Mouse (Mus musculus) cerebellum, adult 18-20 months (tissue): ENCODE measurements at regions not wholly inside any gene's neighbourhood (a gene's known extent, or its start where the extent isn't known, plus 50 kb on each side); places are given as distances from the start of the nearest gene placed in this dataset.

ENCODE experiments used
- DNase-seq, 2 experiments: peaks; one replicate each; pipeline ENCODE4 v3.0.0; 2021

GRCm38 (mm10) chr2:178542032-178542431 lies 111.7 kb downstream of the Cdh26 start:
- peak; percentile 27 to 45 for DNase-seq

DNA sequence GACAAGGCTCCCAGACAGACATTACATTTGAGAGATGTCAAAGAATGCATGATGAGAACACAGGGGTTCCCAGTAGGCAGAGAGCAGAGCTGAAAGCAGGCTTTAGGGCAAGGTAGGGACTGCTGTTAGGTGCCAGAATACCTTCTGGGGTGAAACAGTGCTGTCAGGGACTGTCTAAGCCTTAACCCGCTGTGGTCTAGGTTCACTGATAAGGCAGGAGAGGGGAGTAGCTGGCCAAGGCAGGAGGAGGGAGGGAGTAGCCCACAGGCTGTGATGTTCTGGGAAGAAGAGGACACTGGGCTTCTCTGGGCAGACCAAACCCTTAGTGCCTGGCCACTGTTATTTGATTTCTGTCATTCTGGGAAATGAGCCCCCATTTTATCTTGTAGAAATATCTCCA lies 114.1 kb downstream of the Cdh26 start:
- no peak for DNase-seq

DNA sequence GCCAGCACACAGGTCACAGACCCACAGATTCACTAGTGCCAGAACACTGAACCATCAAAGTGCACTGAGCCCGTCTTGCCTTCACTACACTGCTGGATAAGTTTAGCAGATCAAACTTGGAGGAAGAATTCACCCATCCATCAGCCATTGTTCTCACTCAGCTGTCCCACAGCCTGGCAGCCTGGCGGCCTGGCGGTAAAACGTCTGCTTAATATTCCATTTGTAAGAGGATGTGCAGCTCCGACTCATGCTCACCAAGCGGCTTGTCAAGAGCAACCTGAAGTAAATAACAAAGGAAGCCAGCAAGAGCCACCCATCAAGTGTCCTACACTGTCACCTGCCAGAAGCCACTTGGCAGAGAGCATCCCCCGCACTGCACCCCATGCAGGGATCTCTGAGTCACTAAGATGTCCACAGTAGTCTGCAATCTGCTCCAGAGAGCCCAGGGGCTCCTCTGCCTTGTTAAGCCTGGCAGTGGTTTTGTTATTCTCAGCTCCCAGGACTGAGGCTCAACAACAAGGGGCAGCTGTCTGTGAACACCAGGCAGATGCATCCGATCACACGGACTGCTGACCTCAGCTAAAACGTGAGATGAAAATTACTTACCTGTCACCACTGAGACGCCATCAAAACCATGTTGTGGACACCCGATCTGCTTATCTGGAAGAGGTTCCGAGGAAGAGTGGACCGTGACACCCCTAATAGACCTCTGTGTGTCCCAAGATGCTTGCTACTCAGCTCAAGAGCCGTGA lies 115.4 kb downstream of the Cdh26 start:
- peak; percentile 26 to 31 for DNase-seq

DNA sequence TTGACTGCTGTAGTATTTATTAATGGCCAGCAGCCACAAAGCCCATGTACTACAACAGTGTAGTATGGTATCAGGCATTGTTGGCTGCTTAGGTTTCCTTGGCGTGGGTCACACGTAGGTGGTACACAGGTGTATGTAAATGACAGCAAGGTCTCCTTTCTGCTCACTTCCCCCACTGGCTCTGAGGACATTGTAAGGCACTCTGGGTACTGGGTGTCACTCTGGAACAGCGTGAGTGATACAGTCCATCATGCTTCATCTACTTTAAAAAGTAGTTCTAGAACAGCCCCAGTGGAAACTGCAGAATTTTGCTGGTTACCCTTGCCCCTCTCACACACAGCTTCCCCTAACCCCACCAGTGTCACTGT lies 116.0 kb downstream of the Cdh26 start:
- no peak for DNase-seq

DNA sequence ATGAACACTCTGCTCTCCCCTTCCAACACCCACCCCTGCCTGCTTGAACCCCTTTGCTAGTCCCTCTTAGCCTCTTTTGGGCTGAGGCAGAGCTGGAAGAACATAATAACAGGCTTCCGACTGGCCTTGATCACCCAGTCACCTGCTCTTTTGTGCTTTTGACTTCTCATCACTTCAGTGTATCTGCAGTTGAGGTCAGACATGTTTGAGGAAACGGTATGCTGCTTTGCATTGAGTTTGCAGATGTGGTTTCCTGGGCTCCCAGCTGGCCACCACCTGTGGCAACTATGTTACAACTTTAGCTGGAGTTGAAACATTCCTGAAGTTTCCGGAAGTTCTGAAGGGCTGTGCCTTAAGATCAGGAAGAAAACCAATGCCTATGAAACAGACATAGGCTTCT lies 116.6 kb downstream of the Cdh26 start:
- DNase-seq, result no peak

- no peak for DNase-seq
Measured at GRCm38 (mm10) chr2:178548937-178549336, 118.6 kb downstream of the Cdh26 start.

DNA sequence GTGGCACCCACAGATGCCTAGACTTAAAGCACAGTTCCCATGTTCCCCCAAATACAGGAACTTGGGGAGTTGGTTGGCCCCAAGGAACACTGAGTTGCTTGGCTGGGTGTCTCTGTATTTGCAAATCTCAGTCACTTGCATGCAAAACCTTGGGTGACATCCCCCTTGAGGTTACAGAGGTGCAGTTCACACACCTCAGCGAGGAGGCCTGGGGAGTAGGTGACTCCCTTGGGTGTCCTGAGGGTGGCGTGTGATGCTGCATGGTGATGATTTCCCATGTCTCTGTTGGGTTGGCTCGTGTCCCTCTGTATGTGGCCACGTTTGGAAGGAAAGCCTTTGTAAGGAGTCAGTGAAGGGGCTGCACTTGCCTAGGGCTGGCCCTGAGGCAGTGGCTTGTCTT lies 123.4 kb downstream of the Cdh26 start:
- DNase-seq, result no peak

GRCm38 (mm10) chr2:178555692-178556340 lies 125.5 kb downstream of the Cdh26 start:
- DNase-seq, result peak; percentile 61 to 64

DNA sequence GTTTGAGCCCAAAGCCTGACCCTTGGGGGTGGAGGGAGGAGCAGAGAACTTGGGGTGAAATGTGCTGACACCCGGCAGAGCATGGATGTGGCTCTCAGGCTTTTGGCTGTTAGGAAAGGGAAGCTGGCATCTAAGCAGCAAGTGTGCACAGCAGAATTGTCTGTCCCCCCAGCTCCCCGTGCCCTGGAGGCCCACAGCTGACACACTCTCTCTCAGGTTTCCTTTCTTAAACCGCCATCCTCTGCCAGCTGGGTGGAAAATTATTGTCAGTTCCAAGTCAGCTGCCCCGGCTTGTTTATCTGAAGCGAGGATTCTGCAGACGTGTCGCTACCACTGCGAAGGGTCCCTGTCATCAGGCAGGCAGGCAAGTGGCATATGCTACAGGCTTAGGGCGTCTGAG lies 127.6 kb downstream of the Cdh26 start:
- DNase-seq, result no peak

- no peak for DNase-seq
Measured at GRCm38 (mm10) chr2:178563287-178563686, 133.0 kb downstream of the Cdh26 start.

DNA sequence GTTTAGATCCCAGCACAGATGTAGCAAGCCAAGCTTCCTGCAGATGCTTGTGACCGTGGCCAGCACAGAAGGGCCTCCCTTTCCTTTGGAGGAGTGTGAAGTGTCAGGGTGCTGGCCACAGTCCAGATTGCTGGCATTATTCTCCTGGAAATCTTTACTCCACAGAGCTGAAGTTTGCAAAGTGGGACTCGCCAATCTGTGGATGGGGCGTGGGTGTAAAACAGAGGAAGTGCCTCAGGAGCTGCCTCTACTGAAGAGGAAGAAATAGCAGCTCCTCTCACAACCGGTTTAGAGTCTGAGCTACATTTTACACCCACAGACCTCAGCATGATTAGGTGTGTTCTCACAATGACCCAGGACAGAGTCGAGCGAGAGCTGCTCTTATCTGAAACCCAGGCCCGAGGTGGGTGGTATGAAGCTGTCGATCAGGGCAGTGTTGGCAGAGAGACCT lies 135.1 kb downstream of the Cdh26 start:
- DNase-seq, result no peak

- DNase-seq, result no peak
Measured at GRCm38 (mm10) chr2:178567493-178567892, 137.2 kb downstream of the Cdh26 start.

- no peak for DNase-seq
Measured at GRCm38 (mm10) chr2:178572301-178572700, 142.0 kb downstream of the Cdh26 start.

GRCm38 (mm10) chr2:178574859-178575258 lies 144.5 kb downstream of the Cdh26 start:
- DNase-seq, result peak; percentile 59 to 72

- DNase-seq, result no peak
Measured at GRCm38 (mm10) chr2:178575403-178575802, 145.1 kb downstream of the Cdh26 start.

DNA sequence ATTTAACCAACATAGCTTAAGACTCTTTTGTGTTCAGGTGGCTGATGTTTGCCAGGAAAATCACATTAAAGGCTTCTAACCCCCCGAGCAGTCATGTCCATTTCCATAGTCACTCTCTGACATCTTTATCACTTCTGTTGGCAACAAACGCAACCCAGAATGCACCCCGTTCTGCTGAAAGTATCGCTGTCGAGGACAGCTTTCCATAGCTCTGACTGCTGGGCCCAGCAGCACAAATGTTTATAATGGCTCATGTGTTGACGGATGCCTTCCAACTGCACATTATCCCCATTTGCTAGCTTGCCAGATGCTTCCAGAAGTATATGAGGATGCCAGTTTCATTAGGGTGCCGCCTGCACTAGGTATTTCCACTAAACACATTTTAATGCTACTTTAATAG lies 145.7 kb downstream of the Cdh26 start:
- DNase-seq, result no peak

GRCm38 (mm10) chr2:178579571-178579970 lies 149.2 kb downstream of the Cdh26 start:
- DNase-seq, result no peak

DNA sequence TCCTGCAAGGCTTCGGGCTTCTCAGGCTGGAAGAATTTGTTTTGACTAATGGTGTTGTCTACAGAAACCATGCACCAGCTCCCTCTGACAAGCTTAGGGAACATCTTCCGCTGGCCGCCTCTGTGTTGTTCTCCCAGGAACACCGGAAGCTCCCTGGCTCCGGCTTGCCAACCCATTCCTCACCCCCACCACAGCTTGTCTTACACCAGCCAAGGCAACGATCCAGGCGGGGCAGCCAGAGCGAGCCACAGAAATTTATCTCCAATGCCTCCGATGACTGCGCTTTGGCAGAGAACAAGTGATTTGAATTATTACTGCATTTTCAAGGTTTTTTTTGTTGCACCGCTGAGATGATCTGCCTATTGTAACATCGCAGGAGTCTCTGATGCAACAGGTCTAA lies 151.0 kb downstream of the Cdh26 start:
- no peak for DNase-seq

DNA sequence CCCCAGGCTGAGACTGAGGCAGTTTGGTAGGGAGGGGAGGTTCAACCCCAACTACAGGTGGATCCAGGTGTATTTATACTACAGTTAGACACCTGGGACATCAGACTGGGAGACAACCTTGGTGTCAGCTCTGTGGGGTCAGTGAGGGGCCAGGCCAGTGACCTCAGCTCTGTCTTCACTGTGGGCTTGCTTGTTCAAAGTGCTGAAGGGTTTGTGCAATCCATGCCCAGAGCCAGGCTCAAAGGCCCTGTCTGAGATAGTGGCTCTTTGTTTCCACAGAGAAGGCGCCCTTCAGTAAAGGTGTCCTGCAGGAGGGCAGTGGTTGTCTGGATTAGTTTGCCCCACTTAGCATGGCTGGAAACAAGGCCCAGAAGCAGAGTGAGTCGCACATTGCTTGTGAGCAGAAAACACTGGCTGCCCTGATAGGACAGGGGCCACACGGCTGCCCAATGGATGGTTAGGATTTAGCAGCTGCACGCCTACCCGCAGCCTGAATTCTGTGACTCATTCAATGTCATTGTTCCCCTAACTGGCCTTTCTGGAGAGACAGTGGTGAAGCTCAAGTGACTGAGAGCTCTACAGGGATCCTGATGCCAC lies 154.7 kb downstream of the Cdh26 start:
- no peak for DNase-seq

- no peak for DNase-seq
Measured at GRCm38 (mm10) chr2:178587134-178587636, 156.9 kb downstream of the Cdh26 start.

DNA sequence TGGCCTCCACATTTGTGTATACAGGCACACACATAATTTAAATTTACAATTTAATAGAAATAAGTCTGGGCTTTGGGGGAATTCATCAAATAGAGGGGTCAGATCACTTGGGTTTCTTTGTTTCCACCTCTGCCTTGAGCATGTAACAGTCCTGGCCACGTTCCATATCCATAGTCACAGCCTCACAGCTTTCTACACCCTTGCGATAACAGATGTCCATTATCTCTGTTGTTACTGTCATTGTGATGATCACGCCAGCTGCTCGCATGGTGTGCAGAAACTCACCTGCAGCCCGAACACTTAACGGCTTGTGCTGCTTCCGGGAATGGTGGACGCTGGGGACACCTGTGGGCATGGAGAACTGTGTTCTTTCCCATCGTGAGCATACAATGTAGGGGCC lies 163.4 kb downstream of the Cdh26 start:
- no peak for DNase-seq

DNA sequence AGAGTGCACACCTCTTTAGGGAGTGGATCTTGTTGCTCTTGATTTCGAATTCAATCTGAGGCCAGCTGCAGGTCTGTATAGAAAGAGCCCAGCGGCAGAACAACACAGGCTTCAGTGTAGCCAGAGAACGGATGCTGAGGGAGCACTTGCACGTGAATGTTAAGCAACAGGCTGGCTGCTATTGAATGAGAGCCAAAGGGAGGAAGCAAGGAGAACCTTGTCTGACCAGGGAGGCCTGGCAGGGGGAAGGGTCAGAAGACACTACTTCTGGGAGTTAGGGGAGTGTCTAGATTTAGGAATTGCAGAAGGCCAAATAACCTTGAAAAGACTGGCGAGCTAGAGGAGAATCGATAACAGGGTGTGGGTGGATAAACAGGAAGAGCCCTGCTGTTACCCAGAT lies 163.8 kb downstream of the Cdh26 start:
- no peak for DNase-seq

- no peak for DNase-seq
Measured at GRCm38 (mm10) chr2:178596312-178597083, 166.2 kb downstream of the Cdh26 start.
